Comparison of ENCODE assay signal across 13 mouse cellular contexts in genomic region chr7:51783923-51784686, GRCm38 (mm10).
DNase-seq lines count a peak whose midpoint lies in the region; ATAC-seq and TF ChIP-seq lines count a peak whose summit lies in the region.
"Had no signal": no experiment of that assay in that cellular context is flagged by ENCODE, and none has a peak within 500 bp of the region (broad histone marks: within the 10 kb centered on the region; RNA-seq: fewer than 3 reads in every experiment).

No protein-coding gene starts in this region.

- no peaks in the 10 kb centered on the region for H3K9me3 ChIP-seq in hindbrain, embryonic 10.5 days
- no peaks in the 10 kb centered on the region for H3K9me3 ChIP-seq in midbrain, embryonic 16.5 days (replicated peaks; ENCODE audit: control insufficient read depth, low read length, poor library complexity, severe bottlenecking)
- no peaks in the 10 kb centered on the region for H3K9me3 ChIP-seq in stomach, postnatal 0 days (ENCODE audit: control insufficient read depth, low read length)
- H3K9me3 ChIP-seq: liver, embryonic 15.5 days had no signal

- peak; percentile 67 for ATAC-seq in midbrain, embryonic 16.5 days
- no peak for ATAC-seq in stomach, postnatal 0 days (ENCODE audit: low FRiP score, low TSS enrichment)

- H3K36me3 ChIP-seq in hindbrain, embryonic 10.5 days: no peaks in the 10 kb centered on the region
- no peaks in the 10 kb centered on the region for H3K36me3 ChIP-seq in midbrain, embryonic 16.5 days (ENCODE audit: control insufficient read depth, insufficient read depth, low read length)
- H3K36me3 ChIP-seq in kidney, adult 2 months (ENCODE audit: control insufficient read depth, insufficient read depth, low read length): no peaks in the 10 kb centered on the region
- no peaks in the 10 kb centered on the region for H3K36me3 ChIP-seq in stomach, postnatal 0 days (ENCODE audit: control insufficient read depth, insufficient read depth, low read length)
- H3K36me3 ChIP-seq: liver, embryonic 15.5 days had no signal

- TF ChIP-seq POLR2A in kidney, adult 2 months (IDR thresholded peaks at IDR 0.05; ENCODE audit: low read depth, low read length): no peak

- no peak for TF ChIP-seq EP300 in stomach, postnatal 0 days (optimal IDR thresholded peaks at IDR 0.05)

- H3K4me3 ChIP-seq in hindbrain, embryonic 10.5 days: no peak overlapping the region
- H3K4me3 ChIP-seq in midbrain, embryonic 16.5 days (ENCODE audit: low read depth, low read length): no peak overlapping the region
- no peak overlapping the region for H3K4me3 ChIP-seq in kidney, adult 2 months (ENCODE audit: insufficient read depth, low read depth, low read length)
- no peak overlapping the region for H3K4me3 ChIP-seq in stomach, postnatal 0 days (ENCODE audit: low read depth, low read length)
- H3K4me3 ChIP-seq: liver, embryonic 15.5 days had no signal

- peaks cover 8% of the 10 kb centered on the region; the same call in 1 of the 2 replicates for H3K4me1 ChIP-seq in hindbrain, embryonic 10.5 days (replicated peaks)
- H3K4me1 ChIP-seq in midbrain, embryonic 16.5 days (ENCODE audit: control insufficient read depth, insufficient read depth, low read length): peaks cover 6% of the 10 kb centered on the region; the same call in 1 of the 2 replicates
- H3K4me1 ChIP-seq in kidney, adult 2 months (ENCODE audit: control insufficient read depth, insufficient read depth, low read length): no peaks in the 10 kb centered on the region
- no peaks in the 10 kb centered on the region for H3K4me1 ChIP-seq in stomach, postnatal 0 days (replicated peaks; ENCODE audit: control insufficient read depth, insufficient read depth)
- H3K4me1 ChIP-seq: liver, embryonic 15.5 days had no signal

- no peak overlapping the region for H3K27ac ChIP-seq in hindbrain, embryonic 10.5 days
- H3K27ac ChIP-seq in midbrain, embryonic 16.5 days (ENCODE audit: low read length): peak overlapping the region; percentile 56
- no peak overlapping the region for H3K27ac ChIP-seq in kidney, adult 2 months (ENCODE audit: insufficient read depth, low read depth, low read length)
- no peak overlapping the region for H3K27ac ChIP-seq in stomach, postnatal 0 days (replicated peaks)
- H3K27ac ChIP-seq: liver, embryonic 15.5 days had no signal

- H3K4me2 ChIP-seq in midbrain, embryonic 16.5 days (ENCODE audit: low read length): no peak overlapping the region
- no peak overlapping the region for H3K4me2 ChIP-seq in stomach, postnatal 0 days (replicated peaks; ENCODE audit: low read depth)
- H3K4me2 ChIP-seq: liver, embryonic 15.5 days had no signal

- H3K27me3 ChIP-seq in hindbrain, embryonic 10.5 days (ENCODE audit: insufficient read depth, poor library complexity, severe bottlenecking): no peaks in the 10 kb centered on the region
- H3K27me3 ChIP-seq in midbrain, embryonic 16.5 days (ENCODE audit: control insufficient read depth, insufficient read depth, low read depth, low read length): no peaks in the 10 kb centered on the region
- H3K27me3 ChIP-seq in kidney, adult 2 months (replicated peaks; ENCODE audit: control insufficient read depth, insufficient read depth, low read length): no peaks in the 10 kb centered on the region
- no peaks in the 10 kb centered on the region for H3K27me3 ChIP-seq in stomach, postnatal 0 days (ENCODE audit: control insufficient read depth, insufficient read depth, low read length)
- H3K27me3 ChIP-seq: CH12.LX; liver, embryonic 15.5 days had no signal

- no peak overlapping the region for H3K9ac ChIP-seq in midbrain, embryonic 16.5 days (ENCODE audit: low read depth, low read length)
- H3K9ac ChIP-seq in stomach, postnatal 0 days (ENCODE audit: low read length): no peak overlapping the region
- H3K9ac ChIP-seq: liver, embryonic 15.5 days had no signal

- DNase-seq in cerebellum, adult 11 months: peak; percentile 22
- peak; percentile 37 for DNase-seq in embryo, embryonic 10 days (ENCODE audit: low spot score)
- peak; percentile 6 for DNase-seq in hindbrain, embryonic 10.5 days (ENCODE audit: low spot score)
- DNase-seq in lung, postnatal 4 days: no peak
- DNase-seq in right cerebral cortex, postnatal 36 days (ENCODE audit: low spot score in 2 of 2): no peak
- no peak for DNase-seq in kidney, adult 2 months
- no peak for DNase-seq in stomach, postnatal 0 days (ENCODE audit: low spot score)
- DNase-seq: kidney, adult 18-20 months; right cerebral cortex, postnatal 4 days; thymus, adult 18-20 months had no signal

- 61% methylated on average over 14 of the region's 14 CpGs for WGBS in hindbrain, embryonic 10.5 days
- 37% methylated on average over 14 of the region's 14 CpGs for WGBS in midbrain, embryonic 16.5 days
- 61% methylated on average over 14 of the region's 14 CpGs for whole genome bisulfite sequencing in kidney, adult 2 months
- WGBS in stomach, postnatal 0 days: 73% methylated on average over 14 of the region's 14 CpGs

- no peak for TF ChIP-seq CTCF in kidney, adult 2 months (conservative IDR thresholded peaks at IDR 0.05; ENCODE audit: insufficient read depth, insufficient read length, low read depth, low read length)
- TF ChIP-seq CTCF in stomach, postnatal 0 days (IDR thresholded peaks at IDR 0.05; ENCODE audit: low read depth): no peak

Comparison
In these comparisons a context has a peak if more than half of its experiments do, and no peak if none do; other contexts are left out.
1. DNase-seq: peak in cerebellum, adult 11 months (single experiment), embryo, embryonic 10 days (single experiment) and hindbrain, embryonic 10.5 days (single experiment); none in lung, postnatal 4 days (0 of 2), right cerebral cortex, postnatal 36 days (0 of 2), kidney, adult 2 months (single experiment) and stomach, postnatal 0 days (single experiment).